19 mouse cellular contexts compared by ENCODE assay signal in genomic region chr10:7838036-7838435, GRCm38 (mm10). TPM values are rescaled to one million over a fixed set of nuclear protein-coding genes. Genes with fewer than 3 reads are reported as not detected.
DNase-seq lines count a peak whose midpoint lies in the region; ATAC-seq and TF ChIP-seq lines count a peak whose summit lies in the region.
"Had no signal": no experiment of that assay in that cellular context is flagged by ENCODE, and none has a peak within 500 bp of the region (broad histone marks: within the 10 kb centered on the region; RNA-seq: fewer than 3 reads in every experiment).

No protein-coding gene starts in this region.

- no peaks in the 10 kb centered on the region for H3K27me3 ChIP-seq in spleen, adult 2 months (ENCODE audit: control insufficient read depth, insufficient read depth, low read length)
- H3K27me3 ChIP-seq: forebrain, embryonic 12.5 days; Patski had no signal

- no peak for TF ChIP-seq CTCF in gastrocnemius, adult 2 months (IDR thresholded peaks at IDR 0.05)
- no peak for TF ChIP-seq CTCF in spleen, adult 2 months (IDR thresholded peaks at IDR 0.05; ENCODE audit: extremely low read depth, insufficient read depth, insufficient read length, insufficient replicate concordance)

- H3K4me1 ChIP-seq in spleen, adult 2 months (ENCODE audit: control insufficient read depth, insufficient read depth, insufficient read length), result peaks cover 57% of the 10 kb centered on the region
- H3K4me1 ChIP-seq: forebrain, embryonic 12.5 days; hindbrain, embryonic 10.5 days had no signal

- 89% methylated on average over 8 of the region's 8 CpGs for WGBS in spleen, adult 2 months

- H3K27ac ChIP-seq in gastrocnemius, adult 2 months, result peak overlapping the region; percentile 31; the same call in 1 of the 2 replicates
- H3K27ac ChIP-seq in spleen, adult 2 months (ENCODE audit: insufficient read depth, low read length), result peak overlapping the region; percentile 12; the same call in 1 of the 2 replicates
- H3K27ac ChIP-seq: forebrain, embryonic 12.5 days; heart, adult 2 months; hindbrain, embryonic 10.5 days; hindbrain, embryonic 14.5 days had no signal

- intact Hi-C loops in gastrocnemius, adult 2 months (cut with DNase I), result no loop called here
- intact Hi-C loops in gastrocnemius, postnatal 36 days (cut with DNase I), result no loop called here

- no peak overlapping the region for H3K4me3 ChIP-seq in gastrocnemius, adult 2 months
- no peak overlapping the region for H3K4me3 ChIP-seq in spleen, adult 2 months (ENCODE audit: extremely low read depth, insufficient read depth, insufficient read length)
- H3K4me3 ChIP-seq: forebrain, embryonic 12.5 days; heart, adult 2 months; hindbrain, embryonic 10.5 days had no signal

- TF ChIP-seq POLR2A in spleen, adult 2 months (IDR thresholded peaks at IDR 0.05; ENCODE audit: low read depth, low read length), result no peak

- peaks cover 11% of the 10 kb centered on the region for H3K36me3 ChIP-seq in spleen, adult 2 months (ENCODE audit: control insufficient read depth, insufficient read depth, low read length)
- H3K36me3 ChIP-seq: forebrain, embryonic 12.5 days; hindbrain, embryonic 10.5 days had no signal

- peak; percentile 51 for DNase-seq in gastrocnemius, adult 2 months
- no peak for DNase-seq in gastrocnemius, postnatal 36 days
- no peak for DNase-seq in spleen, adult 2 months (ENCODE audit: low read depth in 1 of 2, low spot score in 2 of 2)
- DNase-seq in spleen, adult 12 weeks (ENCODE audit: low spot score), result no peak
- DNase-seq in induced T-regulatory cell, adult 2 months (ENCODE audit: low read depth), result peak; percentile 71
- DNase-seq in yolk sac, embryonic 10.5 days (ENCODE audit: low spot score), result peak; percentile 23
- no peak for DNase-seq in urinary bladder, postnatal 14 days (ENCODE audit: low spot score)
- DNase-seq: adrenal gland, postnatal 14 days; cerebellum, adult 18-20 months; cerebellum, postnatal 10 days; heart, adult 2 months had no signal

- ATAC-seq in megakaryocyte-erythroid progenitor cell, adult 5-6 weeks (replicated peaks; ENCODE audit: low FRiP score, low TSS enrichment, poor library complexity, severe bottlenecking), result no peak
- ATAC-seq: activated CD4-positive, CD25-positive, alpha-beta regulatory T cell, adult 4 months; forebrain, embryonic 16.5 days; intestine, postnatal 0 days; Patski had no signal

RNA-seq across cellular contexts. Expression of gene Zc3h12d, which starts 5.8 kb away (rescaled TPM):
- total RNA-seq in gastrocnemius, adult 2 months (2021), result under 1 TPM in 1 of 2 experiments, not detected in 1; 0.08 TPM
- total RNA-seq in gastrocnemius, postnatal 36 days (2021), result under 1 TPM; 0.05 to 0.12 TPM
- polyA plus RNA-seq in spleen, adult 2 months (2012; rRNA removed), result 18.3 and 24.6 TPM in 2 replicates
- total RNA-seq in megakaryocyte-erythroid progenitor cell, adult 5-6 weeks (2014; fragmentation: Nextera tagmentation), result 0.62 TPM in 1 of 2 replicates, not detected in the other
- not detected in 2 replicates for total RNA-seq in megakaryocyte-erythroid progenitor cell, adult 5-6 weeks (2017)
- polyA plus RNA-seq: forebrain, embryonic 12.5 days; Patski had no signal

RNA-seq across cellular contexts. Expression of gene Ppil4, which starts 45.3 kb away (rescaled TPM):
- 10 to 100 TPM; 11.9 to 13.8 TPM for total RNA-seq in gastrocnemius, adult 2 months (2021)
- total RNA-seq in gastrocnemius, postnatal 36 days (2021), result 10 to 100 TPM in 1 of 2 experiments, 1 to 10 TPM in 1; 9.2 to 11.5 TPM
- 5.5 and 6.2 TPM in 2 replicates for polyA plus RNA-seq in spleen, adult 2 months (2012; rRNA removed)
- 34.5 and 36.4 TPM in 2 replicates for total RNA-seq in megakaryocyte-erythroid progenitor cell, adult 5-6 weeks (2014; fragmentation: Nextera tagmentation)
- 111 and 112 TPM in 2 replicates for total RNA-seq in megakaryocyte-erythroid progenitor cell, adult 5-6 weeks (2017)

RNA-seq across cellular contexts. Expression of gene Ginm1, which starts 45.4 kb away (rescaled TPM):
- total RNA-seq in gastrocnemius, adult 2 months (2021), result 100 to 1,000 TPM in 1 of 2 experiments, 10 to 100 TPM in 1; 97.7 to 111 TPM
- 100 to 1,000 TPM in 1 of 2 experiments, 10 to 100 TPM in 1; 75.8 to 106 TPM for total RNA-seq in gastrocnemius, postnatal 36 days (2021)
- 9.2 and 13.9 TPM in 2 replicates for polyA plus RNA-seq in spleen, adult 2 months (2012; rRNA removed)
- total RNA-seq in megakaryocyte-erythroid progenitor cell, adult 5-6 weeks (2014; fragmentation: Nextera tagmentation), result 21.5 and 27.4 TPM in 2 replicates
- total RNA-seq in megakaryocyte-erythroid progenitor cell, adult 5-6 weeks (2017), result 48.8 and 57.1 TPM in 2 replicates

Comparison
In these comparisons a context has a peak if more than half of its experiments do, and no peak if none do; other contexts are left out.
1. DNase-seq: peak in gastrocnemius, adult 2 months (single experiment), induced T-regulatory cell, adult 2 months (single experiment) and yolk sac, embryonic 10.5 days (single experiment); none in gastrocnemius, postnatal 36 days (0 of 2), spleen, adult 2 months (0 of 2), spleen, adult 12 weeks (single experiment) and urinary bladder, postnatal 14 days (single experiment).